Mouse (Mus musculus) erythroblast, adult 5-6 weeks (primary cell): ENCODE data around the gene Pxk. TPM values are rescaled to one million over a fixed set of nuclear protein-coding genes. Genes with fewer than 3 reads are reported as not detected.

Source experiments
- ATAC-seq: replicated peaks from 2 replicates; pipeline ENCODE4 v1.8.0; 2016; ENCODE audit warnings: moderate number of reproducible peaks, mild to moderate bottlenecking, moderate TSS enrichment, inconsistent platforms; ENCODE audit not compliant: poor library complexity, low FRiP score, severe bottlenecking
- total RNA-seq, 2 experiments: library from RNA; stranded (forward) in 1 of 2; stranded (reverse) in 1 of 2; fragments of 150-400 nt in 1 of 2; fragments of 200-764, 138-1000 nt in 1 of 2; gene quantifications; 2 replicates each; pipeline versions ENCODE4 v1.2.3 to v1.2.4; 2015 to 2017; ENCODE audit warnings: low replicate concordance in 2 of 2

Gene Pxk
- total RNA-seq, 2 experiments from 2014 or later, result 9.6 to 11.7 TPM

GRCm38 (mm10) chr14:8186278-8187045 is 88.5 kb downstream of the Pxk start:
- no peak for ATAC-seq

GRCm38 (mm10) chr14:8190556-8190955 is 92.5 kb downstream of the Pxk start:
- no peak for ATAC-seq

GRCm38 (mm10) chr14:8191331-8191965 is 93.4 kb downstream of the Pxk start:
- no peak for ATAC-seq

- ATAC-seq, result no peak
These were observed 94.7 kb downstream of the Pxk start for GRCm38 (mm10) chr14:8192727-8193126.

GRCm38 (mm10) chr14:8200769-8201168 is 102.8 kb downstream of the Pxk start:
- no peak for ATAC-seq

- ATAC-seq, result no peak
These were observed 103.7 kb downstream of the Pxk start for GRCm38 (mm10) chr14:8201715-8202114.

GRCm38 (mm10) chr14:8206179-8206910 is 108.3 kb downstream of the Pxk start:
- ATAC-seq, result no peak

GRCm38 (mm10) chr14:8207105-8207504 is 109.1 kb downstream of the Pxk start:
- no peak for ATAC-seq

- ATAC-seq, result no peak
These were observed 109.5 kb downstream of the Pxk start for GRCm38 (mm10) chr14:8207543-8207942.

- no peak for ATAC-seq
These were observed 110.9 kb downstream of the Pxk start for GRCm38 (mm10) chr14:8208876-8209275.

GRCm38 (mm10) chr14:8209896-8210295 is 111.9 kb downstream of the Pxk start:
- no peak for ATAC-seq

GRCm38 (mm10) chr14:8212996-8213395 is 115.0 kb downstream of the Pxk start:
- no peak for ATAC-seq

- peak; percentile 98 for ATAC-seq
These were observed 115.8 kb downstream of the Pxk start, which contains the start of gene Kctd6 for GRCm38 (mm10) chr14:8213803-8214224. Gene Kctd6, plus strand, starts transcription at chr14:8214140.

Other genes with a start within 250 kb of the Pxk start
- not detected in 2 replicates for gene Gm45521, start 140.9 kb upstream of the Pxk start, total RNA-seq (2015; ENCODE audit: low replicate concordance)
- not detected in 2 replicates for gene Gm45521, start 140.9 kb upstream of the Pxk start, total RNA-seq (2017; ENCODE audit: low replicate concordance)
- 0.19 TPM in 1 of 2 replicates, not detected in the other for gene Dnase1l3, start 103.6 kb upstream of the Pxk start, total RNA-seq (2015; ENCODE audit: low replicate concordance)
- gene Dnase1l3, start 103.6 kb upstream of the Pxk start, total RNA-seq (2017; ENCODE audit: low replicate concordance), result not detected in 2 replicates
- gene Abhd6, start 95.3 kb upstream of the Pxk start, total RNA-seq (2015; ENCODE audit: low replicate concordance), result not detected in 2 replicates
- not detected in 2 replicates for gene Abhd6, start 95.3 kb upstream of the Pxk start, total RNA-seq (2017; ENCODE audit: low replicate concordance)
- gene Rpp14, start 17.8 kb upstream of the Pxk start, total RNA-seq (2015; ENCODE audit: low replicate concordance), result 5.4 and 7.1 TPM in 2 replicates
- 11.7 and 14.0 TPM in 2 replicates for gene Rpp14, start 17.8 kb upstream of the Pxk start, total RNA-seq (2017; ENCODE audit: low replicate concordance)
- 26.9 and 51.2 TPM in 2 replicates for gene Pdhb, start 74.8 kb downstream of the Pxk start, total RNA-seq (2015; ENCODE audit: low replicate concordance)
- 56.0 and 56.1 TPM in 2 replicates for gene Pdhb, start 74.8 kb downstream of the Pxk start, total RNA-seq (2017; ENCODE audit: low replicate concordance)
- 1.2 and 2.3 TPM in 2 replicates for gene Kctd6, start 115.9 kb downstream of the Pxk start, total RNA-seq (2015; ENCODE audit: low replicate concordance)
- gene Kctd6, start 115.9 kb downstream of the Pxk start, total RNA-seq (2017; ENCODE audit: low replicate concordance), result 5.4 and 6.6 TPM in 2 replicates
- gene Acox2, start 161.1 kb downstream of the Pxk start, total RNA-seq (2015; ENCODE audit: low replicate concordance), result not detected in 2 replicates
- gene Acox2, start 161.1 kb downstream of the Pxk start, total RNA-seq (2017; ENCODE audit: low replicate concordance), result not detected in 2 replicates
- gene Fam107a, start 219.8 kb downstream of the Pxk start, total RNA-seq (2015; ENCODE audit: low replicate concordance), result not detected in 2 replicates
- gene Fam107a, start 219.8 kb downstream of the Pxk start, total RNA-seq (2017; ENCODE audit: low replicate concordance), result not detected in 2 replicates